Mouse (Mus musculus) intestine, embryonic 16.5 days (tissue): Measurements from ENCODE around the gene Nmt1. TPM values are rescaled to one million over a fixed set of nuclear protein-coding genes. Genes with fewer than 3 reads are reported as not detected.
A peak's percentile ranks its signal among the peaks of the same experiment; 100 is the strongest.

Experiments used
- ATAC-seq: fragments of 200-750 bp; cut with Nextera tagmentation; 2 replicates; pipeline ENCODE4 v1.8.0; 2017; ENCODE audit warnings: moderate TSS enrichment, moderate library complexity
- H3K27ac ChIP-seq: fragments of 300-500 bp; sonication (generic); 2 replicates; pipeline ENCODE4 v1.5.1; 2014; ENCODE audit warnings: mild to moderate bottlenecking, low read length
- H3K27me3 ChIP-seq: fragments of 300-500 bp; sonication (generic); replicated peaks from 2 replicates; pipeline ENCODE4 v1.6.1; 2014; ENCODE audit warnings: low read length, control low read depth, mixed read lengths; ENCODE audit not compliant: control insufficient read depth, insufficient read depth
- H3K36me3 ChIP-seq: fragments of 300-500 bp; sonication (generic); 2 replicates; pipeline ENCODE4 v1.6.1; 2014; ENCODE audit warnings: low read length, control low read depth; ENCODE audit not compliant: control insufficient read depth, insufficient read depth
- H3K4me1 ChIP-seq: fragments of 300-500 bp; sonication (generic); 2 replicates; pipeline ENCODE4 v1.6.1; 2014; ENCODE audit warnings: low read length, control low read depth, mixed read lengths; ENCODE audit not compliant: control insufficient read depth, insufficient read depth
- H3K4me2 ChIP-seq: fragments of 300-500 bp; sonication (generic); 2 replicates; pipeline ENCODE4 v1.6.1; 2014; ENCODE audit warnings: low read depth, low read length, control low read depth
- H3K4me3 ChIP-seq: fragments of 300-500 bp; sonication (generic); 2 replicates; pipeline ENCODE4 v1.5.1; 2014; ENCODE audit warnings: mild to moderate bottlenecking, low read length
- H3K9ac ChIP-seq: fragments of 300-500 bp; sonication (generic); 2 replicates; pipeline ENCODE4 v1.6.1; 2014; ENCODE audit warnings: low read depth, low read length
- H3K9me3 ChIP-seq: fragments of 300-500 bp; sonication (generic); 2 replicates; pipeline ENCODE4 v1.6.1; 2016; ENCODE audit warnings: low read length, control low read depth; ENCODE audit not compliant: control insufficient read depth
- WGBS: fragments of 180-500 bp; shearing (Covaris S2); extraction: QIAGEN DNeasy Blood & Tissue Kit; methylation state at CpG from one replicate; pipeline ENCODE4 v1.1.7; 2014; 5-methylcytosine and 5-hydroxymethylcytosine counted together
- polyA plus RNA-seq: library from polyadenylated mRNA; unstranded; fragments of >200 nt; fragmentation: Nextera tagmentation; extraction: Ambion mirVana; gene quantifications from 2 replicates; pipeline ENCODE4 v1.2.1, GENCODE M21; 2015

The Nmt1 gene
- polyA plus RNA-seq, 1 experiment from 2014 or later: 59.6 TPM

DNA sequence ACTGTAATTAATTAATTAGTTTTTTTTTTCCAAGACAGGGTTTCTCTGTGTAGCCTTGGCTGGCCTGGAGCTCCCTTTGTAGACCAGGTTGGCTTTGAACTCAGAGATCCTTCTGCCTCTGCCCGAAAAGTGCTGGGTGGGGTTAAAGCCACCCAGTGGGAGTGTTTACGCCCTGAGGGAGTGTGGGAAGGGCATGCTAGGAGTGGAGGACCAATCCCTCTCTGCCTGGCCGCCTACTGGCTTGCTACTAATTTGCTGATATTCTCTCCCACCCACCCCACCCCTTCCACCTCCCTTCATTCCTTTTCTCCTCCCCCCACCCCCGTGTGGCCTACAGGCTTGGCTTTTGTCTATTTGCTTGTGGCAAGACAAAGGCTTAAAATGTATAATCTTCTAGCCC, 78.4 kb downstream of the Nmt1 start:
- Histone ChIP-seq H3K9ac (no peak overlapping the region), H3K27ac (no peak overlapping the region), H3K4me2 (no peak overlapping the region), H3K4me1 (peaks cover 29% of the 10 kb centered on the region), H3K4me3 (no peak overlapping the region), H3K36me3 (no peaks in the 10 kb centered on the region), H3K27me3 (0 out of 2 replicates have a peak, but pooled peaks cover 4% of the 10 kb centered on the region), H3K9me3 (no peaks in the 10 kb centered on the region)
- no peak for ATAC-seq
- WGBS: 65% methylated on average over 4 of the region's 4 CpGs

DNA sequence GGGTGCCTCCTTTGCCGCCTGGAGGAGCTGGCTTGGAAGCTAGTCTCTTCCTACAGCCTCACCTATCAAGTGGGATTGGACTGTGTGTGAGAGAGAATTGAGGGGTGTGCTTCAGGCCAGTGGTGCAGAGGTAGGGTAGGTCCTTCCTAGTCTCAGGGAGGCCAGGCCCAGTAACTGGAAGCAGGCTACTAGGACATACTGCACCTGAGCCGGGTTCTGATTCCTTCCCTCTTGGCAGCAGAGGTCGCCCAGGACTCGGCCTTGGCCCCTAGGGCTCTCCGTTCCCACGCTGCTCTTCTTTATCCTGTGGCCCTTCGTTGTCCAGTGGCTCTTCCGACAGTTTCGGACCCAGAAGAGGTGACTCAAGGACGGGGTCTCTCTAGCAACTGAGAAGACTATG, 83.3 kb downstream of the Nmt1 start:
- 25% methylated on average over 10 of the region's 10 CpGs for WGBS
- H3K4me2 ChIP-seq: peak overlapping the region; percentile 79
- H3K36me3 ChIP-seq: no peaks in the 10 kb centered on the region
- peaks cover 24% of the 10 kb centered on the region for H3K4me1 ChIP-seq
- no peaks in the 10 kb centered on the region for H3K27me3 ChIP-seq
- peak overlapping the region; percentile 47 for H3K4me3 ChIP-seq
- H3K27ac ChIP-seq: peak overlapping the region; percentile 43
- H3K9me3 ChIP-seq: no peaks in the 10 kb centered on the region
- H3K9ac ChIP-seq: peak overlapping the region; percentile 64; the same call in 1 of the 2 replicates
- ATAC-seq: no peak

DNA sequence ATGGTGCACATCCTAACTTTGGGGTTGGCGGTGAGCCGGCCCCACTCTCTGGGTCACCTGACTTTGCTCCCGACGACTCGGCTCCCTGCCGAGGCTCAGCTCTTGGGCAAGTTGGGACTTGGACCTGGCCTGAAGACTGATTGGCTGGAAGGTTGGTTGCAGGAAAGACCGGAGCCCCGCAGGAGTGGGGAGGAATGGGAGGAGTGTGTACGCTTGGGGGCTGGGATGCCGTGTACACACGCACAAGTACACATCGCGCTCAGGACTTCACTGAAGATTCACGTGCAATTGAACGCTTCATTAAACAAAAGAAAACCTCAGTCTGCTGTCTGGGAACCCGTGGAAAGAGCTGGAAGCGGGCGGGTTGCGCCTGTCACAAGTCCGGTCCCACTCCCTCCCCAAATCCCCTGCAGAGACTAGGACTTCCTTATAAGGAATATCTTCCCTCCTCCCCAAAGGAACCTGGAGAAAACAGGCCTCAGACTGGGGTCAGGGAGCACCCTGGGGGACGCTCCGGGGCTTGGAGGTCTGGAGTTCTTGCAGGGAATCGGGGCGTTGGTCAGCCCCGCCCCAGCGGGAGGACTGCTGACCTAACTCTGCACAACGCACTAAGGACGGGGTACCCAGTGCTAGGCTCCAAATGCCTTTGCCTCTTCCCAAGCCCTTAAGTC, 84.0 kb downstream of the Nmt1 start:
- peak overlapping the region; percentile 47 for H3K4me3 ChIP-seq
- WGBS: 1% methylated on average over 28 of the region's 28 CpGs
- no peaks in the 10 kb centered on the region for H3K27me3 ChIP-seq
- peak overlapping the region; percentile 79 for H3K4me2 ChIP-seq
- peaks cover 24% of the 10 kb centered on the region for H3K4me1 ChIP-seq
- H3K9me3 ChIP-seq: no peaks in the 10 kb centered on the region
- H3K9ac ChIP-seq: peak overlapping the region; percentile 64
- peak overlapping the region; percentile 43 for H3K27ac ChIP-seq
- H3K36me3 ChIP-seq: no peaks in the 10 kb centered on the region
- peak; percentile 34 for ATAC-seq

DNA sequence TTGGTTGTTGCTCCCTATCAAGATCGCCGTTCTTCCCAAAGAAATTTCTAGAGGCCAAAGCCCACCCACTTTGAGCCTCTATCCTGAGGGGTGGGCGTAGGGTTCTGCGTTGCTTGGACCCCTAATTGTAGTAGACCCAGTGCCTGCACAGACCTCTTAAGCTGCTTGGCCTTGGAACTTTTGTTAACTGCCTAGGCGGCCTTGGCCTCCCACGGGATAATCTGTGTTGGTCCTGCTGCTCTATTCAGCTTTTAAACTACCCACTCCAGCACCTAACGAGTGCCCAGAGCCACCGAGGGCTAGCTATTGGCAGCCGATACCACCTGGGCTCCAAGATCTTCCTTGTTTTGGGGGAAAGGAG, 84.5 kb downstream of the Nmt1 start:
- no peak for ATAC-seq
- H3K27ac ChIP-seq: peak overlapping the region; percentile 43
- 31% methylated on average over 9 of the region's 9 CpGs for WGBS

DNA sequence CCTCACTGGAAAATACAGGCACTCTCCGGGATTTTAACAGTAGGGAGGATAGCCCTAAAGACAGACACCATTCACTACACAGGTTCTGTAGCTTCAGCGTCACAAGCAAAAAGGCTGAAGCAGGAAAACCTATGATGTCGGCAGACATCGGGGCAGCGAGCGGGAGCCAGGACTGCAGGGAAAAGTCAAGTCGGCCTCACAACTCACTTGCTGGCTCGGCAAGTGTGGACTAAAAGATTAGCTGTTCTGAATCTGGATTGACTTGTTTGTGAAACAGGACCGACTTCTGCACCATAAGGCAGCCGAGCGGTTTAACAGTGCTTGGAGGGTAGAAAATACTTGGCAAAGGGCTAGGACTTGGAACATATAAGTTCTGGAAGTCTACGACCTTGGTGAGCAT, 85.0 kb downstream of the Nmt1 start:
- Histone ChIP-seq H3K4me2 (no peak overlapping the region), H3K4me1 (peaks cover 24% of the 10 kb centered on the region), H3K27me3 (no peaks in the 10 kb centered on the region), H3K27ac (peak overlapping the region; percentile 43), H3K9ac (peak overlapping the region; percentile 64; the same call in 1 of the 2 replicates), H3K4me3 (no peak overlapping the region), H3K9me3 (no peaks in the 10 kb centered on the region), H3K36me3 (no peaks in the 10 kb centered on the region)
- no peak for ATAC-seq
- WGBS: 60% methylated on average over 12 of the region's 12 CpGs

More for the DNA sequence above, 84.5 kb downstream of the Nmt1 start:
- H3K4me1 ChIP-seq: peaks cover 24% of the 10 kb centered on the region
- no peaks in the 10 kb centered on the region for H3K9me3 ChIP-seq
- no peaks in the 10 kb centered on the region for H3K27me3 ChIP-seq
- H3K9ac ChIP-seq: peak overlapping the region; percentile 64
- H3K36me3 ChIP-seq: no peaks in the 10 kb centered on the region
- peak overlapping the region; percentile 47 for H3K4me3 ChIP-seq
- H3K4me2 ChIP-seq: peak overlapping the region; percentile 79

DNA sequence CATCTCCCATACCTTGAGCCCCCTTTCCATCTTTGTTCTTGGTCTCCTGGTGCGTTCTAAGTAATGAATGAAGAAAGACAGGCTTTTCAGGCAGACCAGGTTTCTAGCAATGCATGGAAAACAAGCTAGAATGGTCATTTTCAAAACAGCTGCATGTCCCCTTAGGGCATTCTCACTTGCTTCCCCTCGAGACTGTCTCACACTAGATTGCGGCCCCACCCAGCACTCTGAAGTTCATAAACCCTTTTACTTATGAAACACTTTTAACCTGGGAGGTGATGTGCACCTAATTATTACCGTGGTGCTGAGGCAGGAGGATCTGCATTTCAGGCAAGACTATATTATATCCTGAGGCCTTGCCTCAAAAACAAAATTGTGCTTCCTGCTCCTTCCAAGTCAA, 85.8 kb downstream of the Nmt1 start:
- 72% methylated on average over 4 of the region's 4 CpGs for WGBS
- Histone ChIP-seq H3K36me3 (no peaks in the 10 kb centered on the region), H3K27me3 (no peaks in the 10 kb centered on the region), H3K9me3 (no peaks in the 10 kb centered on the region), H3K4me2 (no peak overlapping the region), H3K9ac (no peak overlapping the region), H3K4me3 (no peak overlapping the region), H3K4me1 (peaks cover 28% of the 10 kb centered on the region), H3K27ac (no peak overlapping the region)
- ATAC-seq: no peak

DNA sequence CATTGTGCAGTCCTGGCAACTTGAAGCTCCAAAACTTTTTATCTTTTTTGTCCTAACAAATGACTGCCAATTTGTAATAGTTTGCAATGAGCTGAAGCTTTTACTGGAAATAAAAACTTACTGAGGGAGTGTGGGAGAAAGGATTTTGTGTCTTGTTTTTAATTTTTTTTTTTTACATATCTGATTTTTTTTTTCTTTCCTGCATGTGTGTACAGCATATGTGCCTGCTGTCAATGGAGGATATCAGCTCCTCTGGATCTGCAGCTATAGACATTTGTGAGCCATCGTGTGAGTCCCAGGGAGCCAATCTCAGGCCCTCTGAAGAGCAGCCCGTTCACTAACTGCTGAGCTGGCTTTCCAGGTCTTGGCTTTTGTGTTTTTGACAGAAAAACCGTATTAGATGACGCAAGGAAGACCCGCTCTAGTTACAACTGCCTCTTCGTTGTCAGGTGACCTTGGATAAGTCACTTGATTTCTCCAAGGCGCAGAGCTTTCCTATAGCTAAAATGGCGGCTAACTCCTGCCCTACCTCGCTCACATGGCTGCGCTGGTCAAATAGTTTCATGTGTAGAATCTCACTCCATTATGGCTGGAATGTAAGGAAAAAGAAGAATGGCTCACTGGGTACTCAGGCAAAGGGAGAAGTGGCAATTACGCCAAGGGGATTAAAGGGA, 86.4 kb downstream of the Nmt1 start:
- Histone ChIP-seq H3K27me3 (no peaks in the 10 kb centered on the region), H3K9ac (peak overlapping the region; percentile 93), H3K4me2 (peak overlapping the region; percentile 56), H3K9me3 (no peaks in the 10 kb centered on the region), H3K4me3 (peak overlapping the region; percentile 69), H3K27ac (peak overlapping the region; percentile 94), H3K4me1 (peaks cover 32% of the 10 kb centered on the region), H3K36me3 (no peaks in the 10 kb centered on the region)
- no peak for ATAC-seq
- 81% methylated on average over 11 of the region's 11 CpGs for WGBS

DNA sequence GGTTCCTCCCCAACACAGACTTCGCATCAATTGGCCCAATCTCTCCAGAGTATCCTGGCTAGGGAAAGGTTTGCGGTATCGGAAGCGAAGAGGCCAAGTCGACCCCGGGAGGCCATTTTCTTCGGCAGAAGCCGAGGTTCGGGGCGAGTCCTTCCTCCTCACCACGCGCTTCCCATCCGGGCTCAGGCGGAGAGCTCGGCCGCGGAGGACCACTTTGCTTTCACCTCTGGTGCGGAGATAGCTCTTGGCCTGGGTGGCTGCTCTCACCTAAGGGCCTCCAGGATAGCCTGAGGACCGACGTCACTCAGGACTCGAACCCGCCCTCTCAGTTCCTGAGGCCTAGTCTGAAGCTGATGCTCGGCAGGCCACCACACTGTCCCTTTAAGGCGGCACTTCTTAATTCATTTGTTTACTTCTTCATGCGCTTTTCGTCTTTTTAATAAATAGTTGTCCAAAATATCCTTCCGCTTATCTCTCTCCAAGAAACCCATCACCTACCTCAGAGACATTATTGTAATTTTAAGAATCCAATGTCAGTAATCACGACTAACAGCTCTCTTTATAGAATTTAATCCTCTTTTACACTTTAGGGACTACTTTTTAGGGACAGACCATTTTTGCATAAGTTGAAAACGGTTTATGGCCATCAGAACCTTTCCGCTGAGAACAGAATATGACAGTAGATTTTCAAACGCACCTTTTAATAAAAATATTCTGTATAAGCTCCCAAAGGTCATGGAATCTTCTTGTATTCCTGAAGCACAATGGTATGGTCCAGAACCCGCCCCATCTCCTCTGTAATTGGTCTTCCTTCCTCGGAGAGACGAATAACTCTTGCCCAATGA, 87.4 kb downstream of the Nmt1 start:
- H3K9me3 ChIP-seq: no peaks in the 10 kb centered on the region
- peak overlapping the region; percentile 93 for H3K9ac ChIP-seq
- peak overlapping the region; percentile 69 for H3K4me3 ChIP-seq
- peak overlapping the region; percentile 56 for H3K4me2 ChIP-seq
- no peaks in the 10 kb centered on the region for H3K27me3 ChIP-seq
- peaks cover 32% of the 10 kb centered on the region for H3K4me1 ChIP-seq
- under 1% methylated on average over 34 of the region's 34 CpGs for WGBS
- ATAC-seq: peak; percentile 69
- no peaks in the 10 kb centered on the region for H3K36me3 ChIP-seq
- H3K27ac ChIP-seq: peak overlapping the region; percentile 94
